Mouse (Mus musculus) mouse trophoblast stem cell (cell line): ENCODE measurements around the gene Dcaf1.

Experiments
- in situ Hi-C, 2 experiments: fragments of 300-500 bp; cut with MseI, MboI; formaldehyde crosslinking; loops; 2 replicates in 1 of 2; 3 replicates in 1 of 2; pipeline ENCODE4 v1.15.1; 2025

Gene Dcaf1

GRCm38 (mm10) chr9:106906597-106906996 lies 84.9 kb downstream of the Dcaf1 start:
- in situ Hi-C loops = no loop called here

- in situ Hi-C loops = no loop called here
These were observed 86.5 kb downstream of the Dcaf1 start for GRCm38 (mm10) chr9:106908174-106908573.

DNA sequence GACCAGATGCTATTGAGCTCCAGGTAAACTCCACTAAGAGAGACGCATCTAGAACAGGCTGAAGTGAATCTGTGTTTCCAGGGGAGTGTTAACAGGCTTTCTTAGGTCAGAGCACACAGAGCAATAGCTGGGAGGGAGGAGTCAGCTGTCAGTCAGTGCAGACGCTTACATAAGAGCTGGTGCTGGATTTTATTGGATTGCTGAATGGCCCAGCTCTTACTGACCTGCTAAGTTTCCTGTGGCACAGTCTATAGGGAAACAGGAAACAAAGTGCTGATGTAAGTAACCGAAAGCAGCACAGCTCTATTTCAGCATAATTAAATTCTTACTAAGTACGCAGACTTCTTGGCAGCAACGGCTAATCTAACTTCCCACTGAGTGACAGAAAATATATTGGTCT lies 87.0 kb downstream of the Dcaf1 start:
- in situ Hi-C loops = no loop called here

- in situ Hi-C loops = no loop called here
These were observed 90.0 kb downstream of the Dcaf1 start for GRCm38 (mm10) chr9:106911624-106912023.

DNA sequence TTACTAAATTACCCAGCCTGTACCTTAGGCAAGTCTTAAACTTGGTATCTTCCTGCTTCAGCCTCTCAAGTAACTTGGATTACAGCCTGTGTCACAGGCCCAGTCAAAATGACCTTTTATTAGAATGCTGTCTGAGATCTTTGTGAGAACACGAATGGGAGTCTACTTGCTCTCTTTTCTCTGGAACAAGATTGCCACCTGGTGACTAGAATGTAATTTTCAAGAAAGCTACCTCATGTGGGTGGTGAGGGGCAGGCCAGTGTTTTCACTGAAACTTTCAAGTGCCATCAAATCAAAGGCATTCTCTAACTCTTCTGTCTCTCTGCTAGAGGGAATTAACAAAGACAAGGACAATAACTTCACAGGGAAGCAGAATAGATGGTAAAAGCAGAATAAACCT lies 92.1 kb downstream of the Dcaf1 start:
- in situ Hi-C loops = no loop called here

- in situ Hi-C loops = no loop called here
These were observed 93.2 kb downstream of the Dcaf1 start for GRCm38 (mm10) chr9:106914878-106915277.
